Mouse (Mus musculus) MEL (cell line): Measurements from ENCODE around the gene Arhgap44. TPM values are rescaled to one million over a fixed set of nuclear protein-coding genes. Genes with fewer than 3 reads are reported as not detected.
A peak's percentile ranks its signal among the peaks of the same experiment; 100 is the strongest.

Experiments
- DNase-seq: peaks from one replicate; pipeline ENCODE4 v3.0.0; 2011; ENCODE audit warnings: low read depth, low spot score
- H3K27ac ChIP-seq: 2 replicates; pipeline ENCODE4 v1.5.1; 2012; ENCODE audit warnings: low read depth, mild to moderate bottlenecking, control low read depth, low read length, moderate library complexity; ENCODE audit not compliant: control insufficient read depth
- H3K27me3 ChIP-seq, 2 experiments: fragments of 150-350 bp in 1 of 2; sonication (generic) in 1 of 2; 2 replicates each; pipeline ENCODE4 v1.6.1; 2012; ENCODE audit warnings: low read length in 2 of 2, mild to moderate bottlenecking in 2 of 2, improper control_type of control experiment in 1 of 2, moderate library complexity in 1 of 2; ENCODE audit not compliant: insufficient read depth in 2 of 2, control insufficient read depth in 1 of 2
- H3K36me3 ChIP-seq, 2 experiments: 2 replicates each; pipeline ENCODE4 v1.6.1; 2012 to 2014; ENCODE audit warnings: low read length in 2 of 2, improper control_type of control experiment in 1 of 2, inconsistent platforms in 1 of 2, mild to moderate bottlenecking in 1 of 2; ENCODE audit not compliant: insufficient read depth in 2 of 2, control insufficient read depth in 1 of 2
- H3K4me1 ChIP-seq, 2 experiments: fragments of 150-350 bp in 1 of 2; sonication (generic) in 1 of 2; 2 replicates each; pipeline ENCODE4 v1.6.1; 2012; ENCODE audit warnings: low read length in 2 of 2, improper control_type of control experiment in 1 of 2, mild to moderate bottlenecking in 1 of 2; ENCODE audit not compliant: insufficient read depth in 2 of 2, control insufficient read depth in 1 of 2
- H3K4me3 ChIP-seq, 2 experiments: fragments of 150-350 bp in 1 of 2; sonication (generic) in 1 of 2; 2 replicates each; pipeline ENCODE4 v1.5.1; 2012; ENCODE audit warnings: low read depth in 2 of 2, low read length in 2 of 2, mild to moderate bottlenecking in 2 of 2, moderate library complexity in 2 of 2, control low read depth in 1 of 2, improper control_type of control experiment in 1 of 2; ENCODE audit not compliant: control insufficient read depth in 1 of 2, insufficient read depth in 1 of 2
- H3K79me2 ChIP-seq: 2 replicates; pipeline ENCODE4 v1.6.1; 2012; ENCODE audit warnings: mild to moderate bottlenecking, low read length, moderate library complexity; ENCODE audit not compliant: control insufficient read depth, poor library complexity, insufficient read depth
- H3K9ac ChIP-seq: 2 replicates; pipeline ENCODE4 v1.6.1; 2012; ENCODE audit warnings: low read depth, mild to moderate bottlenecking, control low read depth, low read length, moderate library complexity; ENCODE audit not compliant: control insufficient read depth, poor library complexity, severe bottlenecking
- H3K9me3 ChIP-seq: fragments of 150-350 bp; sonication (generic); replicated peaks from 2 replicates; pipeline ENCODE4 v1.6.1; 2012; ENCODE audit warnings: mild to moderate bottlenecking, low read length, improper control_type of control experiment, moderate library complexity; ENCODE audit not compliant: insufficient read depth
- CTCF ChIP-seq, 3 experiments: IDR thresholded peaks in 2 of 3; conservative IDR thresholded peaks in 1 of 3; 2 replicates each; pipeline ENCODE4 v1.5.1; 2011 to 2012; ENCODE audit warnings: low read length in 3 of 3, low read depth in 2 of 3, mild to moderate bottlenecking in 2 of 3, improper control_type of control experiment in 1 of 3, inconsistent platforms in 1 of 3, mixed read lengths in 1 of 3, moderate library complexity in 1 of 3; ENCODE audit not compliant: control insufficient read depth in 1 of 3, insufficient read depth in 1 of 3, poor library complexity in 1 of 3, severe bottlenecking in 1 of 3
- GABPA ChIP-seq: IDR thresholded peaks from 2 replicates; pipeline ENCODE4 v1.6.1; 2012; ENCODE audit warnings: low read depth, mild to moderate bottlenecking, inconsistent platforms, low read length, improper control_type of control experiment, moderate library complexity
- GATA1 ChIP-seq: IDR thresholded peaks from 2 replicates; pipeline ENCODE4 v1.6.1; 2011; ENCODE audit warnings: low read depth, low read length, improper control_type of control experiment
- HCFC1 ChIP-seq: IDR thresholded peaks from 2 replicates; pipeline ENCODE4 v1.6.1; 2012; ENCODE audit warnings: low read depth, mild to moderate bottlenecking, inconsistent platforms, low read length, improper control_type of control experiment, moderate library complexity
- MAFK ChIP-seq: IDR thresholded peaks from 2 replicates; pipeline ENCODE4 v1.6.1; 2011; ENCODE audit warnings: low read depth, mild to moderate bottlenecking, low read length, improper control_type of control experiment, borderline replicate concordance
- MAZ ChIP-seq: IDR thresholded peaks from 2 replicates; pipeline ENCODE4 v1.6.1; 2012; ENCODE audit warnings: low read depth, mild to moderate bottlenecking, inconsistent platforms, low read length, improper control_type of control experiment
- MEF2A ChIP-seq: IDR thresholded peaks from 2 replicates; pipeline ENCODE4 v1.6.1; 2014; ENCODE audit warnings: low read depth, mild to moderate bottlenecking, inconsistent platforms, low read length, improper control_type of control experiment; ENCODE audit not compliant: poor library complexity, insufficient replicate concordance, severe bottlenecking; ENCODE audit errors: extremely low read depth
- MYC ChIP-seq: IDR thresholded peaks from 2 replicates; pipeline ENCODE4 v1.6.1; 2011; ENCODE audit warnings: low read depth, mild to moderate bottlenecking, low read length, improper control_type of control experiment, moderate library complexity
- RAD21 ChIP-seq: IDR thresholded peaks from 2 replicates; pipeline ENCODE4 v1.6.1; 2011; ENCODE audit warnings: mild to moderate bottlenecking, low read depth, low read length, improper control_type of control experiment
- RCOR1 ChIP-seq: IDR thresholded peaks from 2 replicates; pipeline ENCODE4 v1.6.1; 2012; ENCODE audit warnings: low read depth, mild to moderate bottlenecking, inconsistent platforms, low read length, improper control_type of control experiment
- SMC3 ChIP-seq: IDR thresholded peaks from 2 replicates; pipeline ENCODE4 v1.6.1; 2011; ENCODE audit warnings: low read depth, low read length, improper control_type of control experiment
- TAL1 ChIP-seq: IDR thresholded peaks from 2 replicates; pipeline ENCODE4 v1.6.1; 2012; ENCODE audit warnings: mild to moderate bottlenecking, inconsistent platforms, low read length, moderate library complexity, mixed read lengths
- TBP ChIP-seq: IDR thresholded peaks from 2 replicates; pipeline ENCODE4 v1.8.0; 2011; ENCODE audit warnings: low read depth, low read length, improper control_type of control experiment
- ZC3H11A ChIP-seq: IDR thresholded peaks from 2 replicates; pipeline ENCODE4 v1.6.1; 2012; ENCODE audit warnings: low read depth, mild to moderate bottlenecking, inconsistent platforms, low read length, improper control_type of control experiment
- ZMIZ1 ChIP-seq: IDR thresholded peaks from 2 replicates; pipeline ENCODE4 v1.6.1; 2012; ENCODE audit warnings: low read depth, mild to moderate bottlenecking, inconsistent platforms, low read length, improper control_type of control experiment, moderate library complexity
- polyA plus RNA-seq, 2 experiments: library from polyadenylated mRNA; stranded (reverse) in 1 of 2; unstranded in 1 of 2; fragments of >175 nt in 1 of 2; fragments of >200 nt in 1 of 2; gene quantifications; 2 replicates each; pipeline versions ENCODE4 v1.2.1 to v1.2.4; 2012; ENCODE audit warnings: low replicate concordance in 2 of 2, low read depth in 1 of 2; ENCODE audit not compliant: insufficient read length in 2 of 2, insufficient read depth in 1 of 2, missing spikeins in 1 of 2
- total RNA-seq: library from RNA; depleted of rRNA; stranded (reverse); fragments of 300-350 nt; gene quantifications from 2 replicates; pipeline ENCODE4 v1.2.3, GENCODE M21; 2012

Arhgap44 gene
- total and polyA plus RNA-seq, 3 experiments = 0.08 TPM; not detected in 2

GRCm38 (mm10) chr11:64971471-64971988 is 191.2 kb downstream of the Arhgap44 start:
- Histone ChIP-seq H3K27me3 (no peaks in the 10 kb centered on the region; a peak in 2 of 4 replicates), H3K79me2 (no peaks in the 10 kb centered on the region), H3K4me1 (no peaks in the 10 kb centered on the region), H3K27ac (no peak overlapping the region), H3K4me3 (no peak overlapping the region), H3K9ac (no peak overlapping the region), H3K36me3 (no peaks in the 10 kb centered on the region), H3K9me3 (no peaks in the 10 kb centered on the region)
- no peak for DNase-seq
- TF ChIP-seq MAZ (no peak), ZMIZ1 (no peak), GABPA (no peak), TBP (no peak), TAL1 (no peak), GATA1 (no peak), MAFK (no peak), MYC (no peak)
- TF ChIP-seq, all 39 proteins: peak for 0

GRCm38 (mm10) chr11:64968939-64969342 is 193.8 kb downstream of the Arhgap44 start:
- Histone ChIP-seq H3K27me3 (no peaks in the 10 kb centered on the region; a peak in 2 of 4 replicates), H3K36me3 (no peaks in the 10 kb centered on the region), H3K4me1 (no peaks in the 10 kb centered on the region), H3K79me2 (no peaks in the 10 kb centered on the region), H3K9ac (no peak overlapping the region), H3K4me3 (no peak overlapping the region), H3K9me3 (no peaks in the 10 kb centered on the region), H3K27ac (no peak overlapping the region)
- no peak for DNase-seq
- TF ChIP-seq MAFK (no peak), MEF2A (no peak), RAD21 (no peak), RCOR1 (no peak), TBP (no peak)

GRCm38 (mm10) chr11:64968507-64968906 is 194.3 kb downstream of the Arhgap44 start:
- Histone ChIP-seq H3K36me3 (no peaks in the 10 kb centered on the region), H3K4me3 (no peak overlapping the region), H3K9me3 (no peaks in the 10 kb centered on the region), H3K79me2 (no peaks in the 10 kb centered on the region), H3K27ac (no peak overlapping the region), H3K27me3 (no peaks in the 10 kb centered on the region; a peak in 1 of 4 replicates), H3K4me1 (no peaks in the 10 kb centered on the region), H3K9ac (no peak overlapping the region)
- peak; percentile 55 for DNase-seq
- TF ChIP-seq HCFC1 (no peak), RAD21 (peak; percentile 90), RCOR1 (no peak), CTCF (IDR thresholded peaks at IDR 0.05 in 2 of 3, conservative IDR thresholded peaks at IDR 0.05 in 1 of 3; ENCODE audit: control insufficient read depth in 1 of 3, insufficient read depth in 1 of 3, low read depth in 2 of 3, low read length in 3 of 3, poor library complexity in 1 of 3, severe bottlenecking in 1 of 3) (peak; percentile 49 to 82 (median 68)), ZC3H11A (peak; percentile 58), SMC3 (peak; percentile 77)
